Mouse (Mus musculus) CD4-positive naive resting alpha-beta T cell, adult 76 days (primary cell): Measurements from ENCODE around the gene Rapgef3. TPM values are rescaled to one million over a fixed set of nuclear protein-coding genes. Genes with fewer than 3 reads are reported as not detected.

ENCODE experiments used
- total RNA-seq: library from RNA; stranded (reverse); gene quantifications from one replicate; pipeline ENCODE4 v1.2.4, GENCODE M21; 2023

Rapgef3 gene
- 3.5 TPM for total RNA-seq

GRCm38 (mm10) chr15:97767280-97768186, at the start of gene Rapgef3:
Rapgef3 (minus strand) TSS chr15:97767972.

DNA sequence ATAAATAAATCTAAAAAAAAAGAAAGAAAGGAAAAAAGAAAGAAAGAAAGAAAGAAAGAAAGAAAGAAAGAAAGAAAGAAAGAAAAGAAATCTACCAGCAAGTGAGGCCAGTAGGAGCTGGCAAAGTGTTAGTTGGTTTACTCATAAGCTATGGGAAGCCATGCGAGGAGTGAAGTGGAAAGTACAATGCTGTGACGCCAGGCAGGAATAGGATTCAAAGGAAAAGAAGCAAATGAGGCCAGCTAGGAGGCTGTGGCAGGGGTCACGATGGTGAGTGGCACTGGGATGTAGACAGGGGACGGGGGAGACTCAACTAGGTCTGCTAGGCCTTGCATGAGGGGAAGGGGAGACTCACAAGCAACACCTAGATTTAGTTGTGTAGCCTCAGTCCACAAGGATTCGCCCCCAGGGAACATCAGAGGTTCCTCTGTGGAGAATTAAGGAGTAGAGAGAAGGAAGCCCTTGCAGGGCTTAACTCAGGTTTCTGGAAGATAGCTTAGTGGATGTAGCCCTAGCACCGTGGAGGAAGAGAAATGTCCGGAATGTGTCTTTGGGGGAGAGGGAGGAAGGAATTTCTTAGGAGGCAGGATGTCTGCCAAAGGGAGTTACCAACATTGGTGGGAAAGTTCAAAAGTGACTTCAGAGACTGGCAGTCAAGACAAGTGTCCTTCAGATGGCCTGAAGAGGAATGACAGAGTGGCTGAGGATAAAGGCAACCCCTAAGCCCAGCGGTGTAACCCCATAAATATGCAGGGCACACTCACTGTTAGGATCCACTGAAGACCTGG, 10.7 kb upstream of the Rapgef3 start, which contains the start of gene Slc48a1:
Slc48a1 (plus strand) TSS at position 210 of the 788 bp plus-strand sequence.

DNA sequence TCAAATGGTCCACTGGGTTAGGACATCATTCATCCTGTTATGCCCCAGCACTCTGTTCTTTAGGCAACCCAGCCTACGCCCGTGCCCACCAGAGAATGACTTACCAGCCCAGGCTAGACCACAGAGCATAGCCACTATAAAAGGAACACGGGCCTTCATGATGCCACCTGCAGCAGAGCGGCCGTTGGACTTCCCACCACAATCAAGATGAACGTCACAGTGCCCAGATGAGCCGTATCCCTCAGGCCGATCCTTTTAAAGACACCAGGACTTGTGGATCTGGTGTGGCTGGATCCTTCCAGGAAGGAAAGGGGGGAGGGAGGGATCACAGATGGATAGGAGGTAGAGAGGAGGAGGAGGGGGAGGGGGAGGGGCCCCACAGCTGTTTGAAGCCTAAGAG, 36.7 kb downstream of the Rapgef3 start, which contains the start of gene Endou:
Endou (minus strand) TSS at position 229 of the 400 bp plus-strand sequence.

GRCm38 (mm10) chr15:97705211-97706050, 62.3 kb downstream of the Rapgef3 start, which contains the start of gene Rpap3:
Rpap3 (minus strand) TSS chr15:97705825.

Other genes with a start within 250 kb of the Rapgef3 start
- 19.2 TPM for gene Rpap3, start 62.1 kb downstream of the Rapgef3 start, total RNA-seq
- gene Endou, start 36.6 kb downstream of the Rapgef3 start, total RNA-seq, result 0.82 TPM
- gene Slc48a1, start 10.5 kb upstream of the Rapgef3 start, total RNA-seq, result 24.5 TPM
- gene Hdac7, start 76.5 kb upstream of the Rapgef3 start, total RNA-seq, result 131 TPM
- 0.23 TPM for gene Vdr, start 142.7 kb upstream of the Rapgef3 start, total RNA-seq
- gene Tmem106c, start 196.2 kb upstream of the Rapgef3 start, total RNA-seq, result 12.0 TPM
- not detected for gene Col2a1, start 236.7 kb upstream of the Rapgef3 start, total RNA-seq